Mouse (Mus musculus): ENCODE data around the gene Gpr61.

The Gpr61 gene

GRCm38 (mm10) chr3:108178756-108179715, 24.4 kb upstream of the Gpr61 start:
- no peak for DNase-seq (ENCODE audit: low read depth, low spot score)

- no peak for DNase-seq (ENCODE audit: low read depth, low spot score)
These were observed 20.2 kb upstream of the Gpr61 start for GRCm38 (mm10) chr3:108174672-108175531.

GRCm38 (mm10) chr3:108169199-108169598, 14.5 kb upstream of the Gpr61 start:
- no peak for DNase-seq (ENCODE audit: low read depth, low spot score)

- no peak for DNase-seq (ENCODE audit: low read depth, low spot score)
These were observed 12.8 kb upstream of the Gpr61 start for GRCm38 (mm10) chr3:108167499-108167898.

GRCm38 (mm10) chr3:108166486-108167211, 12.0 kb upstream of the Gpr61 start:
- DNase-seq (ENCODE audit: low read depth, low spot score) = no peak

- DNase-seq (ENCODE audit: low read depth, low spot score) = no peak
These were observed 11.0 kb upstream of the Gpr61 start for GRCm38 (mm10) chr3:108165532-108166315.

- DNase-seq (ENCODE audit: low read depth, low spot score) = peak; percentile 52
These were observed 10.1 kb upstream of the Gpr61 start for GRCm38 (mm10) chr3:108164807-108165206.

- DNase-seq (ENCODE audit: low read depth, low spot score) = no peak
These were observed 9.4 kb upstream of the Gpr61 start for GRCm38 (mm10) chr3:108164091-108164490.

- no peak for DNase-seq (ENCODE audit: low read depth, low spot score)
These were observed 3.8 kb upstream of the Gpr61 start for GRCm38 (mm10) chr3:108158383-108159037.

GRCm38 (mm10) chr3:108152290-108152689, 2.4 kb downstream of the Gpr61 start:
- DNase-seq (ENCODE audit: low read depth, low spot score) = no peak

GRCm38 (mm10) chr3:108147386-108148235, 7.1 kb downstream of the Gpr61 start:
- DNase-seq (ENCODE audit: low read depth, low spot score) = peak; percentile 80

GRCm38 (mm10) chr3:108146671-108147070, 8.0 kb downstream of the Gpr61 start:
- no peak for DNase-seq (ENCODE audit: low read depth, low spot score)

GRCm38 (mm10) chr3:108145534-108146445, 8.9 kb downstream of the Gpr61 start, which contains the start of gene Gnai3:
Gene Gnai3 (minus strand): TSS chr3:108146146.
- DNase-seq (ENCODE audit: low read depth, low spot score) = peak; percentile 85

GRCm38 (mm10) chr3:108140786-108141185, 13.9 kb downstream of the Gpr61 start:
- DNase-seq (ENCODE audit: low read depth, low spot score) = no peak

- DNase-seq (ENCODE audit: low read depth, low spot score) = no peak
These were observed 15.6 kb downstream of the Gpr61 start for GRCm38 (mm10) chr3:108139113-108139512.

- DNase-seq (ENCODE audit: low read depth, low spot score) = no peak
These were observed 20.0 kb downstream of the Gpr61 start for GRCm38 (mm10) chr3:108134701-108135100.

GRCm38 (mm10) chr3:108132484-108132883, 22.2 kb downstream of the Gpr61 start:
- no peak for DNase-seq (ENCODE audit: low read depth, low spot score)

GRCm38 (mm10) chr3:108131821-108132220, 22.9 kb downstream of the Gpr61 start:
- DNase-seq (ENCODE audit: low read depth, low spot score) = no peak

Measured in c-Kit-negative CD71-positive TER-119-positive erythroid progenitor cells, embryonic 14.5 days (primary cell).